Mouse (Mus musculus): Measurements from ENCODE around the gene Gm13695.
"Not testable (repeated sequence)": the region's sequence is repeated elsewhere in the genome, so short reads cannot be mapped to it uniquely, and the experiment has no call there.

DNA sequence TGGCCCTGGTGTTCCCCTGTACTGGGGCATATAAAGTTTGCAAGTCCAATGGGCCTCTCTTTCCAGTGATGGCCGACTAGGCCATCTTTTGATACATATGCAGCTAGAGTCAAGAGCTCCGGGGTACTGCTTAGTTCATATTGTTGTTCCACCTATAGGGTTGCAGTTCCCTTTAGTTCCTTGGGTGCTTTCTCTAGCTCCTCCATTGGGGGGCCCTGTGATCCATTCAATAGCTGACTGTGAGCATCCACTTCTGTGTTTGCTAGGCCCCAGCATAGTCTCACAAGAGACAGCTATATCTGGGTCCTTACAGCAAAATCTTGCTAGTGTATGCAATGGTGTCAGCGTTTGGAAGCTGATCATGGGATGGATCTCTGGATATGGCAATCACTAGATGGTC lies 27.4 kb downstream of the Gm13695 start:
- not testable (repeated sequence) for TF ChIP-seq CTCF, EP300 (IDR thresholded peaks at IDR 0.05)
